9 mouse cellular contexts compared by ENCODE assay signal in the genomic region with DNA sequence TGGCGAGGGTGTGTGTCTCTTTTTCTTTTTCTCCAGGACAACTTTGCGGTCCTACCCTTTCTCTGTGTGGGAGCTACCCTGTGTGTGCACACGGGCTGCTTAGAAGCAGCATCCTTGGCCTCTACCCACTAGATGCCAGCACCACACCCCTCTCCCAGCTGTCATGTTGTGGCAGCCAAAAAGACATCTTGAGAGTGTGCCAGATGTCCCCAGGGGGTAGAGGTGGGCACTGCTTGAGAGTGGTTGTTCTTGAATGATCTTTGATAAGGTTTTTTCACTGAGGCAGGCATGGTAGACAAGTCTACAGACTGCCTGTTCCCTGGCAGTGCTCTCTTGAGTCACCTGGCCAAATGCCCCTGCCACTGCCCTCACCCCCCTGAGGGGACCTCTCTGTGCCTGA. TPM values are rescaled to one million over a fixed set of nuclear protein-coding genes. Genes with fewer than 3 reads are reported as not detected.
"Had no signal": no experiment of that assay in that cellular context is flagged by ENCODE, and none has a peak within 500 bp of the region (broad histone marks: within the 10 kb centered on the region; RNA-seq: fewer than 3 reads in every experiment).

No protein-coding gene starts in this region.

- DNase-seq: kidney, postnatal 25 days; liver; liver, embryonic 13.5 days; liver, postnatal 0 days; lung, postnatal 14 days; midbrain, embryonic 14.5 days; thymus, postnatal 4 days had no signal

RNA-seq across cellular contexts. Expression of a gene that starts 10.8 kb away (rescaled TPM):
- total RNA-seq: monocyte, adult 5-6 weeks; neutrophil, adult 5-6 weeks had no signal
